Mouse (Mus musculus) heart, adult 2 months (tissue): ENCODE results near the gene Afm.

Experiments
- CTCF ChIP-seq: fragments of 200-600 bp; IDR thresholded peaks from 2 replicates; pipeline ENCODE4 v1.8.1; 2022; ENCODE audit warnings: antibody characterized with exemption, mild to moderate bottlenecking, moderate library complexity
- EP300 ChIP-seq: fragments of 200-500 bp; IDR thresholded peaks from 2 replicates; pipeline ENCODE4 v1.6.1; 2011; ENCODE audit warnings: low read depth, low read length, control low read depth; ENCODE audit not compliant: insufficient read depth
- POLR2A ChIP-seq: fragments of 200-500 bp; IDR thresholded peaks from 2 replicates; pipeline ENCODE4 v1.6.1; 2011; ENCODE audit warnings: mild to moderate bottlenecking, low read depth, low read length, control low read depth; ENCODE audit not compliant: insufficient read depth

- TF ChIP-seq CTCF (no peak), POLR2A (no peak), EP300 (no peak)
Observed at GRCm38 (mm10) chr5:90485597-90485996, 33.1 kb upstream of the Afm start.
